Mouse (Mus musculus): ENCODE results near the gene Setmar. TPM values are rescaled to one million over a fixed set of nuclear protein-coding genes. Genes with fewer than 3 reads are reported as not detected.
A peak's percentile ranks its signal among the peaks of the same experiment; 100 is the strongest.
"Not testable (repeated sequence)": the region's sequence is repeated elsewhere in the genome, so short reads cannot be mapped to it uniquely, and the experiment has no call there.

The Setmar gene
- polyA plus RNA-seq (2015; fragmentation: Nextera tagmentation; extraction: Ambion mirVana) = 5.1 and 5.8 TPM in 2 replicates

GRCm38 (mm10) chr6:108064918-108065526, at the start of gene Setmar:
TSS of gene Setmar (plus strand) at chr6:108065045.
- WGBS = 0% methylated on average over 24 of the region's 24 CpGs
- Histone ChIP-seq H3K4me2 (peak within 1 kb of the TSS; percentile 64), H3K27me3 (no peaks in the 10 kb centered on the region), H3K27ac (replicated peaks) (peak within 1 kb of the TSS; percentile 93), H3K9ac (peak within 1 kb of the TSS; percentile 53), H3K4me1 (replicated peaks) (0 out of 2 replicates have a peak, but pooled peaks cover 5% of the 10 kb centered on the region), H3K4me3 (peak within 1 kb of the TSS; percentile 52), H3K9me3 (no peaks in the 10 kb centered on the region), H3K36me3 (no peaks in the 10 kb centered on the region)
- peak; percentile 98 for ATAC-seq (ENCODE audit: low FRiP score, low read depth)

- no peak for ATAC-seq (ENCODE audit: low FRiP score, low read depth)
- no peak overlapping the region for H3K4me2 ChIP-seq
- no peaks in the 10 kb centered on the region for H3K36me3 ChIP-seq
- no peak overlapping the region for H3K9ac ChIP-seq
- no peaks in the 10 kb centered on the region for H3K27me3 ChIP-seq
- H3K27ac ChIP-seq (replicated peaks) = no peak overlapping the region
- H3K4me3 ChIP-seq = no peak overlapping the region
- H3K4me1 ChIP-seq (replicated peaks) = no peaks in the 10 kb centered on the region
- 94% methylated on average over 5 of the region's 5 CpGs for WGBS
- no peaks in the 10 kb centered on the region for H3K9me3 ChIP-seq
These were observed 43.2 kb upstream of the Setmar start for GRCm38 (mm10) chr6:108021646-108022045.

- H3K9ac ChIP-seq; H3K4me1 ChIP-seq (replicated peaks); ATAC-seq (ENCODE audit: low FRiP score, low read depth); H3K4me3 ChIP-seq; H3K4me2 ChIP-seq; H3K27me3 ChIP-seq; H3K9me3 ChIP-seq; H3K27ac ChIP-seq (replicated peaks); H3K36me3 ChIP-seq: not testable (repeated sequence)
- 0% methylated on average over 2 of the region's 2 CpGs for WGBS
These were observed 9.8 kb upstream of the Setmar start for GRCm38 (mm10) chr6:108055041-108055440.

- H3K27ac ChIP-seq (replicated peaks) = no peak overlapping the region
- H3K27me3 ChIP-seq = no peaks in the 10 kb centered on the region
- no peak overlapping the region for H3K4me2 ChIP-seq
- WGBS = 81% methylated on average over 3 of the region's 3 CpGs
- ATAC-seq (ENCODE audit: low FRiP score, low read depth) = no peak
- H3K4me3 ChIP-seq = no peak overlapping the region
- H3K36me3 ChIP-seq = no peaks in the 10 kb centered on the region
- no peaks in the 10 kb centered on the region for H3K4me1 ChIP-seq (replicated peaks)
- H3K9ac ChIP-seq = no peak overlapping the region
- no peaks in the 10 kb centered on the region for H3K9me3 ChIP-seq
These were observed 8.9 kb upstream of the Setmar start for GRCm38 (mm10) chr6:108055946-108056345.

- H3K4me2 ChIP-seq = no peak overlapping the region
- no peak for ATAC-seq (ENCODE audit: low FRiP score, low read depth)
- no peak overlapping the region for H3K27ac ChIP-seq (replicated peaks)
These were observed 7.5 kb upstream of the Setmar start for GRCm38 (mm10) chr6:108057353-108057752.

GRCm38 (mm10) chr6:108058066-108058465, 6.8 kb upstream of the Setmar start:
- Histone ChIP-seq H3K27ac (replicated peaks) (no peak overlapping the region), H3K4me2 (no peak overlapping the region), H3K4me3 (no peak overlapping the region), H3K36me3 (no peaks in the 10 kb centered on the region), H3K27me3 (no peaks in the 10 kb centered on the region), H3K9me3 (no peaks in the 10 kb centered on the region), H3K9ac (no peak overlapping the region), H3K4me1 (replicated peaks) (no peaks in the 10 kb centered on the region)
- 90% methylated on average over 5 of the region's 5 CpGs for WGBS
- ATAC-seq (ENCODE audit: low FRiP score, low read depth) = no peak

More at GRCm38 (mm10) chr6:108057353-108057752, 7.5 kb upstream of the Setmar start:
- Histone ChIP-seq H3K4me1 (replicated peaks) (no peaks in the 10 kb centered on the region), H3K9ac (no peak overlapping the region), H3K4me3 (no peak overlapping the region), H3K9me3 (no peaks in the 10 kb centered on the region), H3K36me3 (no peaks in the 10 kb centered on the region), H3K27me3 (no peaks in the 10 kb centered on the region)
- 72% methylated on average over 4 of the region's 4 CpGs for WGBS

GRCm38 (mm10) chr6:108061121-108061520, 3.7 kb upstream of the Setmar start:
- H3K9me3 ChIP-seq = no peaks in the 10 kb centered on the region
- 84% methylated on average over 3 of the region's 3 CpGs for WGBS
- no peak overlapping the region for H3K4me2 ChIP-seq
- H3K27me3 ChIP-seq = no peaks in the 10 kb centered on the region
- no peak overlapping the region for H3K4me3 ChIP-seq
- H3K36me3 ChIP-seq = no peaks in the 10 kb centered on the region
- no peak overlapping the region for H3K9ac ChIP-seq
- no peak for ATAC-seq (ENCODE audit: low FRiP score, low read depth)
- no peak overlapping the region for H3K27ac ChIP-seq (replicated peaks)
- 0 out of 2 replicates have a peak, but pooled peaks cover 4% of the 10 kb centered on the region for H3K4me1 ChIP-seq (replicated peaks)

- H3K9ac ChIP-seq = peak overlapping the region; percentile 53
- no peaks in the 10 kb centered on the region for H3K36me3 ChIP-seq
- H3K4me2 ChIP-seq = peak overlapping the region; percentile 64
- H3K9me3 ChIP-seq = no peaks in the 10 kb centered on the region
- peak overlapping the region; percentile 52 for H3K4me3 ChIP-seq
- no peak; the same call in 1 of the 2 replicates for ATAC-seq (ENCODE audit: low FRiP score, low read depth)
- H3K27ac ChIP-seq (replicated peaks) = peak overlapping the region; percentile 93
- no peaks in the 10 kb centered on the region for H3K27me3 ChIP-seq
- H3K4me1 ChIP-seq (replicated peaks) = 0 out of 2 replicates have a peak, but pooled peaks cover 5% of the 10 kb centered on the region
- 11% methylated on average over 6 of the region's 6 CpGs for WGBS
These were observed 738 bp downstream of the Setmar start for GRCm38 (mm10) chr6:108065583-108065982.

GRCm38 (mm10) chr6:108070947-108071346, 6.1 kb downstream of the Setmar start:
- Histone ChIP-seq H3K4me3 (no peak overlapping the region), H3K27me3 (no peaks in the 10 kb centered on the region), H3K27ac (replicated peaks) (no peak overlapping the region), H3K4me2 (no peak overlapping the region), H3K9ac (no peak overlapping the region), H3K4me1 (replicated peaks) (0 out of 2 replicates have a peak, but pooled peaks cover 2% of the 10 kb centered on the region), H3K36me3 (peaks cover 11% of the 10 kb centered on the region), H3K9me3 (no peaks in the 10 kb centered on the region)
- WGBS = 93% methylated on average over 7 of the region's 7 CpGs
- no peak for ATAC-seq (ENCODE audit: low FRiP score, low read depth)

GRCm38 (mm10) chr6:108073071-108073470, 8.2 kb downstream of the Setmar start:
- Histone ChIP-seq H3K4me3 (no peak overlapping the region), H3K9ac (no peak overlapping the region), H3K4me1 (replicated peaks) (no peaks in the 10 kb centered on the region), H3K9me3 (no peaks in the 10 kb centered on the region), H3K36me3 (peaks cover 23% of the 10 kb centered on the region), H3K27ac (replicated peaks) (no peak overlapping the region), H3K4me2 (no peak overlapping the region), H3K27me3 (no peaks in the 10 kb centered on the region)
- no peak for ATAC-seq (ENCODE audit: low FRiP score, low read depth)
- WGBS = 85% methylated on average over 5 of the region's 5 CpGs

GRCm38 (mm10) chr6:108073931-108074330, 9.1 kb downstream of the Setmar start:
- 90% methylated on average over 2 of the region's 2 CpGs for WGBS

GRCm38 (mm10) chr6:108074624-108075023, 9.8 kb downstream of the Setmar start:
- no peak for ATAC-seq (ENCODE audit: low FRiP score, low read depth)
- no peaks in the 10 kb centered on the region for H3K27me3 ChIP-seq
- no peak overlapping the region for H3K4me2 ChIP-seq
- no peak overlapping the region for H3K4me3 ChIP-seq
- H3K4me1 ChIP-seq (replicated peaks) = no peaks in the 10 kb centered on the region
- no peak overlapping the region for H3K27ac ChIP-seq (replicated peaks)
- peaks cover 23% of the 10 kb centered on the region for H3K36me3 ChIP-seq
- 93% methylated on average over 10 of the region's 10 CpGs for WGBS
- no peak overlapping the region for H3K9ac ChIP-seq
- H3K9me3 ChIP-seq = no peaks in the 10 kb centered on the region

More at GRCm38 (mm10) chr6:108073931-108074330, 9.1 kb downstream of the Setmar start:
- Histone ChIP-seq H3K4me1 (replicated peaks) (no peaks in the 10 kb centered on the region), H3K36me3 (peaks cover 23% of the 10 kb centered on the region), H3K9me3 (no peaks in the 10 kb centered on the region), H3K9ac (no peak overlapping the region), H3K27me3 (no peaks in the 10 kb centered on the region), H3K4me3 (no peak overlapping the region), H3K4me2 (no peak overlapping the region), H3K27ac (replicated peaks) (no peak overlapping the region)
- no peak for ATAC-seq (ENCODE audit: low FRiP score, low read depth)

GRCm38 (mm10) chr6:108075857-108076256, 11.0 kb downstream of the Setmar start:
- no peaks in the 10 kb centered on the region for H3K27me3 ChIP-seq
- no peaks in the 10 kb centered on the region for H3K9me3 ChIP-seq
- H3K4me3 ChIP-seq = no peak overlapping the region
- H3K9ac ChIP-seq = no peak overlapping the region
- WGBS = 96% methylated on average over 7 of the region's 7 CpGs
- no peak for ATAC-seq (ENCODE audit: low FRiP score, low read depth)
- peaks cover 23% of the 10 kb centered on the region for H3K36me3 ChIP-seq
- H3K4me1 ChIP-seq (replicated peaks) = no peaks in the 10 kb centered on the region
- H3K27ac ChIP-seq (replicated peaks) = no peak overlapping the region
- H3K4me2 ChIP-seq = no peak overlapping the region

All from hindbrain, embryonic 15.5 days (tissue).